Mouse (Mus musculus) retina, adult 2 months (tissue): ENCODE results near the gene Tspan11.
A peak's percentile ranks its signal among the peaks of the same experiment; 100 is the strongest.

ENCODE experiments used
- DNase-seq: peaks from one replicate; pipeline ENCODE4 v3.0.0-alpha.2; 2012; ENCODE audit warnings: low read depth, low spot score

The Tspan11 gene

DNA sequence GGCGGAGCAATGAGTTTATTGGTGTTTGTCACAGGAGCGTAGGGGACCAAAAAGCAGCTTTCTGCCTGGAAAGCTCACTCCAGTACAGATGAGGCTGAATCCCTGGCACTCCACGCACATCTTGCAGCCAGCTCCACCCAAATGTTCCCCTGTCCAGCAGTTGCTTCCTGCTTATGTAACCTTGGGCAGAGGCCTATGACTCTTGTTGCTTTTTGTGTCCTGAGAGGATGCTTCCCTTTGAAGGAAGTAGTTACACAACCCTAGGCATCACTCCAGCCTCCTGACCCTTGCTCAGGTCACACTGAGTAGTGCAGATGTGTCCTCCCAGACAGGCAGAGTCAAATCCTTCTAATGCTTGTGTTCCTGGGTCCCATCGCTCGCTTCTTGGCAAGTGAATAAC, 46.5 kb downstream of the Tspan11 start:
- no peak for DNase-seq

GRCm38 (mm10) chr6:127935105-127935504, 47.7 kb downstream of the Tspan11 start:
- no peak for DNase-seq

DNA sequence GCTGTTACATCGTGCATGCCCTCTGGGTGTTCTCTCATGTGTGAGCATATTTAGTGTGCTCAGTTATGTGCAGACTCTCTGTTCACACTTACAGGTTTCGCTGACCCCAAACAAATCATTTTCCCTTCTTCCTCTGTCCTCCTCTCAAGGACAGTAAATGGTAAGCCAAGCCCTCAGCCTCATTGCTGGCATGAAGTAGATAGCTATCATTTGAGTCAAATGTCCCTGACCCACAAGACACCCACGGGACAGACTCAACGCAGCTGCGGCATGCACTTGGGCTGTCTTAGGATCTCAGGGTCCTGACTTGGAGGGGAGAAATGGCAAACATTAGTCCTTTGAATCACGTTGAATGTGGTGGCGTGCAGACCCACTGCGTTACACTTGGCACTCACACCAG, 55.0 kb downstream of the Tspan11 start:
- no peak for DNase-seq

DNA sequence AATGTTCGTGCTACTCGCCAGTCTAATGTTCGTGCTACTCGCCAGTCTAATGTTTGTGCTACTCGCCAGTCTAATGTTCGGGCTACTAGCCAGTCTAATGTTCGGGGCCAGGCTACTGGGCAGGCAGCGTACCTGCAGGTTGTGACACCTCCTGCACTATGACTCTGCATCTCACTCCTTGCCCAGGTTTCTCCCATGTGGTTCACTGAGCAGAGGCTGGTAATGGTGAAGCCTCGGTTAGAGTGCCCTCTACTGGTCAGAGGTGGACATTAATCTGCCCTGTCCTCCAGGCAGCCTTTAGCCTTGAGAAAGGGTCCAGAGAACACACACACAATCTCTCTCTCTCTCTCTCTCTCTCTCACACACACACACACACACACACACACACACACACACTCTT, 58.3 kb downstream of the Tspan11 start:
- peak; percentile 55 for DNase-seq

GRCm38 (mm10) chr6:127948656-127949055, 61.3 kb downstream of the Tspan11 start:
- DNase-seq: peak; percentile 57

- DNase-seq: no peak
These were observed 62.5 kb downstream of the Tspan11 start for GRCm38 (mm10) chr6:127949885-127950284.

DNA sequence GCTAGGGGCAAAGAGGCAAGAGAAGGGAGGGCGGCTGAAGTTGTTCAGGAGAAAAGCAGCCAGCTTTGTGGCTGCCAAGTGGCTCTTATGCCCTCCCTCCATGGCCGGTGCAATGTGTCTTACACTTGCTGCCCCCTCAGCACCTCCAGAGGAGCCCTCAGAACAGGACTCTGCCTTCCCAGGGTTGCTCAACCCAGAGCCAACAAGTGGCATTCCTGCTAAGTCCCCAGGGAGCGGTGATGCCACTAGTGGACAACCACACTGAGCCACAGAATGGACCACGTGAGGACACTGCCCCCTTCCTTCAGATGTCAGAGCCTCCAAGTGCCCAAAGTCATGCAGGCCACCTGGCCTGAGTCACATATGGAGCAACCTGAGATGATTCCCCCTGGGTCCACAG, 65.7 kb downstream of the Tspan11 start:
- DNase-seq: no peak

GRCm38 (mm10) chr6:127956172-127956571, 68.8 kb downstream of the Tspan11 start:
- no peak for DNase-seq

GRCm38 (mm10) chr6:127960203-127960602, 72.8 kb downstream of the Tspan11 start:
- no peak for DNase-seq

DNA sequence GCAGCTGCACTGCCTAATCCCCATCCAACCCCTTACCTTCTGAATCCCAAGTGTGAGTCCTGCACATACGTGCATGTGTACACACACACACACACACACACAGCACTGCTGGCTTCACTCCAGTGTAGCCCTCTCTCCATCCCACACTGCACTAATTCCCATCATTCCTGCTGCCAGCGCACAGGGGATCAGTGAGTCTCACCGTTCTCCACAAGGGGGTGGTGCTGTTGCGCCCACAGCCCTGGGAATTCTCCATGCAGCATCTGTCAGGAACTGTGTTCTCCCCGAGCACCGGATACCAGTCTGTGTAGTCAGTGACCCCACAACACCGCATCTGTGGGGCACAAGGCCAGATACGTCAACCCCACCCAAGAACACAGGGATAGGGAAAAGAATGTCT, 78.1 kb downstream of the Tspan11 start:
- DNase-seq: no peak

GRCm38 (mm10) chr6:127969709-127970108, 82.3 kb downstream of the Tspan11 start:
- DNase-seq: no peak

- peak; percentile 44 for DNase-seq
These were observed 82.7 kb downstream of the Tspan11 start for GRCm38 (mm10) chr6:127970120-127970519.

- no peak for DNase-seq
These were observed 83.5 kb downstream of the Tspan11 start for GRCm38 (mm10) chr6:127970848-127971247.

DNA sequence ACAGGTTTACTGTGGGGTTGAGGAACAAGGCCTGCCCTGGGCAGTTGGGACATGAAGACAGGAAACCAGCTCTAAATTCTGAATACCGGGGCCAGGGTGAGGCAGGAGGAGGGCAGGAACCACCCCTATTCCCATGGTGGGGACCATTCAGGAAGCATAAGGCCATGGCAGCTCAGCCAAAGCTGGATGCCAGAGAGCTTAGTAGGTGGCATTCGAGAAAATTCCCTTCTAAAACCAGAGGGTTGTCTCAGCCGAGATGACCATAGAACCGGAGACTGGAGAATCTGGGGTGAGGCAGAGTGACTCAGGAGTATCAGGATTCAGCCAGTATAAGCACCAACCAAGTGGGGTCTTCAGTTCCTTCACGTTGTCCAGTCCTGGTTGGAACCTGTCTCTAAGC, 84.5 kb downstream of the Tspan11 start:
- no peak for DNase-seq

- DNase-seq: no peak
These were observed 86.2 kb downstream of the Tspan11 start for GRCm38 (mm10) chr6:127973553-127973952.

GRCm38 (mm10) chr6:127974000-127974399, 86.6 kb downstream of the Tspan11 start:
- no peak for DNase-seq

- no peak for DNase-seq
These were observed 89.3 kb downstream of the Tspan11 start for GRCm38 (mm10) chr6:127976695-127977094.

DNA sequence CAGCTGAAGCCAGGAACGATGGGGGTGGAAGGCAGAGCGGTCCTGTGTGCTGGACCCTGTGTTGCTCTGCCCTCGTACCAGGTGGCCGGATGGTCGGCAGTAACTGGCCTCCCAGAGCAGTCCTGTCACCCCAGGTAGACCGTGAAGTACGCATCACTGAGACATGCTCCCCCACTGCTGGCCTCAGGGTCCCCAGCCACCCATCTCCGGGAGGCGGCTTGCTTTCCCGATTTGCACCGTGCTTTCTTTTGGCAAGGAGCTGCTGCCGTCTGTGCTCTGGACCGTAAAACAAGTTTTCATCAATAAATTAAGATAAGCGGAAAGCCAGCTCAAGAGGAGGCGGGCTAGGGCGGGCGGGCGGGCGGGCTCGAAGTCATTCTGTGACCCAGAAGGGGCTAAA, 91.6 kb downstream of the Tspan11 start:
- DNase-seq: no peak

- no peak for DNase-seq
These were observed 92.4 kb downstream of the Tspan11 start for GRCm38 (mm10) chr6:127979831-127980230.

GRCm38 (mm10) chr6:127980381-127981045, 93.1 kb downstream of the Tspan11 start:
- DNase-seq: no peak

DNA sequence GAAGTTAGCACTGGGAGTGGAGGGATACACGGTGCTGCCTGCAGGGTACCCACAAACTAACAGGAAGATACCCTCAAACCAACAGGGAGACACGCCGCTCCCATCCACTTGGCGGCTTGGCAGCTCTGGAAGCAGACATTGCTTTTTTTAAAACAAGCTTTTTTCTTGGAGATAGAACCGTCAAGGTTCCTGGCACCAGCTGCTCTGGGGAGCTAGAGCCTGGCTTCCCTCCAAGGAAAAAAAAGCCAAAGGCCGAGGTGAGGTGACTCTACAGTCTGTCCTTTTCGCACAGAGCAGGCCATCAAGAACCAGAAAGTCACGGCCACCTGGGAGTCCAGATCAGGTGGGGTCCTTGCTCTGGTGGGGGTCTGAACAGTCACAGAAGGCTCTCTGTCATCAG, 93.8 kb downstream of the Tspan11 start:
- DNase-seq: no peak

DNA sequence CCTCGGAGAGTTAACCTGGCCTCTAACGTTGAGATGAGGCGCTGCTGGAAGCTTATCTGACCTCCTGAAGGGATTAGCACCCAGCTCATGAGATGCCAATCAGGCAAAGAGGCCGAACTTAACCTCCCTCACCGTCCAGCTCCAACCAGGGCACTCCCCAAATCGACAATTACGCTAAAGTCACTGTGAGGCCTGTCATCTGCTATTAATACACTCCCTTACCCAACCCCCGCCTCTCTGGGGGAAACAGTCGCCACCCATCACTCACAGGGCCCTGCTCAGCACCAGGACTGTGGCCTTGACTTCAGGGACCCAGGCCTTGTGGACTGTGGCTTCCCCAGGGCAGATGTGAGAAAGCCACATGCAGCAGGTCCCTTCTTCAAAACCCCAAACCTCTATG, 99.0 kb downstream of the Tspan11 start:
- no peak for DNase-seq

GRCm38 (mm10) chr6:127987374-127987773, 100.0 kb downstream of the Tspan11 start:
- DNase-seq: no peak

DNA sequence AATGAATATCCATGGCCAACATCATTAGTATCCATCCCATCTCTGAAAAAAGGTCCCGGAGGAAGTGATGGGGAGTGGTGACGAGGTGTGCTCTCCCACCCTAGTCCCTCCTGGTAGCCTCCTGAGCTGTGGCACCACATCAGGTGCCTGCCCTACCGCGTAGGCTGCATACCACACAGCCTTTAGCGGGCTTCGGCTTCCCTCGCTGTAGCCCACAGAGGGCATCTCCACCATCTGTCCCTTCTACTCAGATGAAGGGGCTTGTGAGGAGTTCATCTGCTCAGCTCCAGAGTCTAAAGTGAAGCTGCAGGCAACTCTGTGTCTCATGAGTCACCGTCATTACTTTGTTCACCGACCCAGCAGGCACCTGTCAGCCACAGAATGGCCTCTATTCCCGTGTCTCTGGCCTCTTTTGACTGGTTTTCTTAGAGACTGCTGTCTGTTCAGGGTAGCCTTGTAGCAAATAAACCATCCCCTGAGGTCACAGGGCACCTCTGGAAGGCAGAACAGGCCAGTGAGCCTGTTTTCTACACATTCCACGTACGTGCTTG, 101.6 kb downstream of the Tspan11 start:
- DNase-seq: no peak
